Mouse (Mus musculus) layer of hippocampus, adult 18-20 months (tissue): ENCODE results near the gene Tmem184b. TPM values are rescaled to one million over a fixed set of nuclear protein-coding genes. Genes with fewer than 3 reads are reported as not detected.
A peak's percentile ranks its signal among the peaks of the same experiment; 100 is the strongest.

Experiments
- DNase-seq, 2 experiments: peaks; one replicate each; pipeline ENCODE4 v3.0.0; 2022; ENCODE audit warnings: low spot score in 2 of 2
- long read RNA-seq: library from polyadenylated mRNA; stranded (forward); transcript quantifications from one replicate; pipeline ENCODE4 v2.0.0, GENCODE M21; 2021
- total RNA-seq, 2 experiments: library from RNA; stranded (reverse); gene quantifications; 2 replicates each; pipeline ENCODE4 v1.2.3; 2021

Gene Tmem184b
- total RNA-seq = 10 to 100 TPM; 55.0 to 57.9 TPM
- long read RNA-seq, transcript Tmem184b-204 (10 exons, 3,315 nt) = major isoform, 47 of 114 reads
- long read RNA-seq, transcript Tmem184b-201 (9 exons, 3,627 nt) = minor isoform, 24 of 114 reads
- long read RNA-seq, partial matches to known transcripts = 29 of 114 reads
- long read RNA-seq, other reads (novel, unspliced or antisense) = 14 of 114 reads

DNA sequence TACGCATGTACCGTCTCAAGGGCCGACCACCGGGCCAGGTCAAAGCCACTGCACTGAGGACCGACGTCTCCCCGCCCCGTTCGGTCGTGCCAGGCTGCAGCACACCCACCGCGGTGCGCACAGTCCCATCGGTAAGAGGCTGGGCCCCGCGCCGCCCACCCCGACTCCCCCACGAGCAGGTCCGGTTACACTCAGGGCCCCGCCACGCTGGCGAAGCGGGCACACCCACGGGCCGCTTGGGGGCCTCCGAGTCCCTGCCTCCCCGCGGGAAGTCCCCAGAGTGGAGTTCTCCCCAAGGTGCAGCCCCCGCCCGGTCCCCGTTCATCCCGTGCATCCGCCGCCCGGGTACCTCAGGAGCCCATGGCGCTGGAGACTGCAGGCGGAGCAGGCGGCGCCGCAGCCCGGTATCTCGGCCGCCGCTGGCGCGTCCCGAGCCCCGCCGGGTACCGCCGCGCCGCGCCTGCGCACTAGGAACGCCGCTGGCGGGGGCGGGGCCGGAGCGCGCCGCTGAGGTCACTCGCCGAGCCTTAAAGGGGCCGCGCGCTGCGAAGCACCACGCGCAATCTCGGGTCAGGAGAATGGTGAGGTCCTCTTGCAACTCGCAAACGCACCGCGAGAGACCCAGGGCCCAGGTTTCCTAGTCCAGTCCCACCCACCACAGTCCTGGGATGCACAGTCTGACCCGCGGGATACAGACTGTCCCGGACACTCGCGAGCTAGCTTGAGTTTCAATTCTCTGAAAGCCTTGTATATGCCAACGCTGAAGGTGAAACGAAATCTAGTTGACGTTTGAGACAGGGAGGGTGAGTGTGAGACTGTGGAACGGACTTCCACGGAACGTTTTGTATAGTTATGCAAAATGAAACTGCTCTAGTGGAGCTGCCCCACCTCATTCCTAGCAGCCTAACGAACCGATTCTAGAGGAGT is at the start of gene Tmem184b:
Tmem184b (minus strand) TSS at position 734 of the 927 bp plus-strand sequence.
- peak; percentile 81 to 92 for DNase-seq

DNA sequence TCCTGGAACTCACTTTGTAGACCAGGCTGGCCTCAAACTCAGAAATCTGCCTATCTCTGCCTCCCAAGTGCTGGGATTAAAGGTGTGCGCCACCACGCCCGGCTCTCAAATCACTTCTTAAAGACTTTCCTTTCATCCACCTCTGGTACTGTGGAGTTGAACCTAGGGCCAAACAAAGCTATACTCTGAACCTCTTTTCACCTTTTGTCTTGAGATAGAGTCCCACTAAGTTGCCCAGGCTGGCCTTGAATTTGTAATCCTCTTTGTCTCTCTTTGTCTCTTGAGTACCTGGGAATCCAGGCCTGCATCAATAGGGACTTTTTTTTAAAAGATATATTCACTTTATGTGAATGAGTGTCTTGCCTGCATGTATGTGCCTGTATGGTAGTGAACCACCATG is 44.7 kb upstream of the Tmem184b start:
- DNase-seq = no peak

DNA sequence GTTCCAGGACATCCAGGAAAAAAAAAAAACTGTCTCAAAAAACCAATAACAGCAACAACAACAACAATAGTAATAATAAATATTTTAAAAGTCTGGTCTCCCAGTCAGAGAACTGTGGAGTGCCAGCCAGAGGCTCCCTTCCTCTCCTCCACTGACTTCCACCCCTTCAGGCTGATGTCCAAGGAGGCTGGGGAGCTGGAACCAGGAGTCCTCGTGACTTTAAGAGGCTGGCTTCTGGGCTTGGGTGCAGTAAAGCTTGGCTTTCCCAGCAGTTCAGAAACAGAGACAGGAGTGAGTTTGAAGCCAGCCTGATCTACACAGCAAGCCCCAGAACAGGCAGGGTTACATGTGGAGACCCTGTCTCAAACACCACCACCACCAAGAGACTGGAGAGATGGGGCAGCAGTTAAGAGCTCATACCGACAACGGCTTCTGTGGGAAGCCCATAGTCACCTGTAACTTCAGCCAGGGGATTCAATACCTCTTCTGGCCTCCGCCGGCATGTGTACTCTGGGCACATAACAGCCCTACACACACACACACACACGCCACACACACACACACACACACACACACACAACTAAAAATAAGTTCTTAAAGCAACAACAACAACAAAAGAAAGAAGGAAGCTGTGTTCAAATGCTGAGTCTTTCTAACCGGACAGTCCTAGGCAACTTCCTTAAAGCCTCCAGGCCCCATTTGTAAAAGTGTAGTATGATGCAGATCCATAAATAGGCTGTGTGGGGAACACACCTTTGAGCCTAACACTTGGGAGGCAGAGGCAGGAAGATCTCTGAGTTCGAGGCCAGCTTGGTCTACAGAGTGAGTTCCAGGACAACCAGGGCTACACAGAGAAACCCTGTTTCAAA is 42.7 kb upstream of the Tmem184b start:
- no peak for DNase-seq

DNA sequence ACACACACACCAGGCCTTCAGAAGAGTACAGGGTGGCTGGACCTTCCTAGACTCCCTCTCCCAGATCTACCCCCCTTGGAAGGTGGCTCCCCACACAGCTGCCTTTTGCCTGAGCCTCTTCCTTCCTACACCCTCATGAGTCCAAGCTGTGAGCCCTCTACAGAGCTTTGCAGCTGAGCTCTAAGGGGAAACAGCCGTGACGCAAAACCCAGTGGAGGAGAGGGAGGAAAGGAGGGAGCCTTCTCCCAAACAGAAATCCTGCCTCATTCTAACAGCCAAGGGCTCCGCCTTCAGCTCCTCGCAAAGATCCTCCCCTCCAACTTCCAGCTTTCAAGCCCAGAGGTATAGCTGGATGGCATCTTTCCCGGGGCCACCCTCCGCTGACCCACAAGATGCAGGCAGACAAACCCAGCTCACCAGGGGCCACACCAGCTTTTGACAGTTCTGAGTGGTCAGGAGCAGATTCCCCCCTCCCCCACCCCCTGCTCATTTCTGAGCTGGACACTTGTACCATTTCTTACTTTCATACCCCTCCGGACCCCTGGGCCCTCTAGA is 40.6 kb upstream of the Tmem184b start:
- DNase-seq = no peak

DNA sequence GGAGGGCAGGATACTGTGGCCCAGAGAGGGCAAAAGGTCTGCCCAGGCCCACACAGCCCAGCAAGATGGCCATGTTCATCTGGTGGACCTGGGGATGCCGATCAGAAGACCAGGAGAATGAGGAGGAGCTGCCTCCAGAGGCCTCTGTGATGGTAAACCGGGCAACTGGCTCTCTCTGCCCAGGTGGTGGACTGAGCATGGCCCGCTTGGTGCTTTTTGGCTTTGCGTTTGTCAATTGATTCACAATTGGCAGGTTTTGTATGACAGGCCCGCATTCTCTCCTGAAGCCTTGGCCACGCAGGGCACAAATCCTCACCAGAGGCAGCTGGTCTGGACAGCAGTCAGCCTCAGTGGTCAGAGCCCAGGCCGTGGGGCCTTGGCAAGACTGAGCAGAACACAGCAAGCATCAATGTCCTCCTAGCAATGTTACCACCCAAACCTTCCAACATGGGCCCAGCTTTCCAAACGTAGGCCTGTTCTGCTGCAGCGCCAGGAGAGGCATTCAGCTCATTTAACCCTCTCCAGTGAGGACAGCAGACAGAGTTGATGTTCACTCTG is 39.7 kb upstream of the Tmem184b start:
- no peak for DNase-seq

DNA sequence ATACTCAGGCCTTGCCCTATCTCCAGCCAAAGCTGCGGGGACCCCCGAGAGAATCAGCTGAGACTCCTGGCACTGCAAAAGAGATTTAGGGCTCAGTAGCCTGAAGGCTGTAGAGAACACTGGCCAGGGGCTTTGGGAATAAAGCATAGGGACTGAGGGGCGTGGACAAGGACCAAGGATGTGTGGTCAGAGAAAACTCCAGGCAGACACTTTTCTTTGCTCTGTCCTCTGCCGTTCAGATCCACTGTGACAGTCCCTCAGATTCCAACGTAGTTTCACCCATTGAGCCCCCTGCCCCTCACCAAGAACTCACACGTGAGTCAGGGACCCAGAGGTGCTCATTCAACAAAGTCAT is 38.9 kb upstream of the Tmem184b start:
- no peak for DNase-seq

DNA sequence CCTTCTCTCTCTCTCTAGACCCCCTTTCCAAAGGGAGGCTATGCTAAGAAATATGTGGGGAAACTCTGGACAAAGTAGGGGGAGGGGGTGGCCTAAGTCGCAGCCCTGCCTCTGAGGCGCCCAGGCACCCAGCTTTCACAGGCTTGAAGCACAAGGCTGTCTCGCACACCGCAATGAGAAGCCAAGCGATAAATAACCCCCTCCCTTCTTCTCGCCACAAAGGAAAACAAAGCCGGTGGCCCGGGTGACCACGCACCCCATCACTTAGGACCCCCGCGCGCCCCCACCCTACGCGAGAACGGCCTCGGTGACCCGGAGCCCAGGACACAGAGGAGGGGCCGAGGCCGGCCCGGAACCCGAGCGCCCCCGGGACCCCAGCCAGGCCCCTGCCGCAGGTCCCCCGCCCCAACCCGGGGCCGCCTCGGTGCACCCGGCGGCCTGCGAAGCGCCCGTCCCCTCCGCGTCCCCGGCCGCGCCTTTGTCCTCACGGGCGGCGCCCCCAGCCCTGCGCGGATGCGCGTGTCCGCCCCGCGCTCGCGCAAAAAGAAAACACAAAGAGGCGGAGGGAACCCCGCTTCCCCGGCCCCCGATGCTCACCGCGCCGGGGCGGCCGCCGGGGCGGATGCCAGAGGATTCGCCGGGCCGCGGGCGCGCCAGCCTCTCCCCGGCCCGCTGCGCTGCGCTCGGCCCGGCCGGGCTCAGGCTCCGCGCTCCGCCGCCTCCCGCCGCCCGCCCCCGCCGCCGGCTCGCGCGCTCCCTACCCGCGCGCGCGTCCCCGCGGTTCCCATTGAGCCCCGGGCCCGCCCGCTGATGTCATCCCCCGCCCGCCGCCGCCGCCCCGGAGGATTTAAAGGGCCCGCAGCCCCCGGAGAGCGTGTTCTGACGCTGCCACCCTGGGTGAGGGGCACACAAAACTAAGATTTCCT is 38.2 kb upstream of the Tmem184b start:
- peak; percentile 66 to 84 for DNase-seq

DNA sequence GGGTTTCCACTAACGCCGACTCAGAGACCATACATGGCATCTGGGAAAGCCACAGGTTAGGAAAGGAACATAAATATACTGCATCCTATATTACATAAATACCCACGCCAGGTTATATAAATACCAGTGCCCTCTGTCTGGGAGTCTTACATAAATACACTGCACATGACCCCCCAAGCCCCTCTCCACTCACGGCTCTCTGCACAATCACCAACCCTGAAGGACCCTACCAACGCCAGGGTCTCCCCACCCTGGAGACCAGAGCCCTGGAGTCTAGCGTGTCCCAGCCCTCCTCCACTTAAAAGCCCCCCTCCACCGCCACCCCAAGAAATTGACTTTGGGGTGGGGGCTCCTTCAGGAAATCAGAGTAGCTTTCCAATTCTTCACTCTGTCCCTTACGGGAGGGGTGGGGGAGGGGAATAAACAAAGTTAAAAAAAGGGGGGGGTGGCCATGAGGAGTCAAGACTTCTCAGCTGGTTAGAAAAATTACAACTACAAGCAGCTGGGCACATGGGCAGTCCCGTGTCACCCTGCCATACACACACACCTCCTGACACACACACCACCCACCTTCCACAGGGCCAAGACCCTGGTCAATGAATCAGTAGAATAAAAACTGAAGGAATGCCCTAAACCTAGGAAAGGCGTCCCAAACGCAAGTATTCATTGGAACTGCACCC is 37.4 kb upstream of the Tmem184b start:
- no peak for DNase-seq

DNA sequence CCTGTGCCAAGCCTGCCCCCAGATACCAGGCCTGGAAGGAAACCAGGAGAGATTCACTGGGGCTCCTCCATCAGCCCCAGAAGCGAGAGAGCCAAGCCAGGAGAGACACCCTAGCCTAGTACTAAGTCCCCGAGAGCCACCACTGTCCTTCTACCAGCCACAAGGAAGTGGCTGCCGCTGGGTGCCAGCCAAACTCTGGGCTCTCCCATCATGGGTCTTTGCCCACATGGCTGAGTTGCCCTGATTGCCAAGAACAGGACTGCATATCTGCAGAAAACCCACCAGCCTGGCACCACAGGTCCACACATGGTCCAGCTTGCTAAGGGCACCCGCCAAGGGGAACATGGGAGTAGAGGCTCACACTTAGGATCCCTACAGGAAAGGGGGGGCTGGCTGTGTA is 36.9 kb upstream of the Tmem184b start:
- peak in 1 of 2 experiments; percentile 57 for DNase-seq

DNA sequence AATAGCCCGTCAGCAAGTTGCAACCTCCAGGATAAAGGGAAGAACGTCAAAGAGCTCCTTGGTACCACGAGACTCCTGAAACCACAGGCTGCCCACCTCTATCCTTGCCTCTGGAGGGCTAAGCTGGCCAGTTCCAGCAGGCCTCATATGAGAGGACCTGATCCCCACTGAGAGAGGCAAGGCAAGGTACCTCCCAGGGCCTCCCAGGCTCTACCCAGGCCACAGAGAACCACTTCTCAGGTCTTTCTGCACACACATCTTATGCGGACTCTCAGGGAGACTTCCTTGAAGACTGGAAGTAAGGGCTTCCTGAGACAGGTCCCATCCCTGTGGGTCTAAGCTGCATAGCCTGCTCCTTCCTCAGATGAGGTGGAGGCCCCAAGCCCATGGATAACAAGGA is 36.0 kb upstream of the Tmem184b start:
- DNase-seq = no peak

DNA sequence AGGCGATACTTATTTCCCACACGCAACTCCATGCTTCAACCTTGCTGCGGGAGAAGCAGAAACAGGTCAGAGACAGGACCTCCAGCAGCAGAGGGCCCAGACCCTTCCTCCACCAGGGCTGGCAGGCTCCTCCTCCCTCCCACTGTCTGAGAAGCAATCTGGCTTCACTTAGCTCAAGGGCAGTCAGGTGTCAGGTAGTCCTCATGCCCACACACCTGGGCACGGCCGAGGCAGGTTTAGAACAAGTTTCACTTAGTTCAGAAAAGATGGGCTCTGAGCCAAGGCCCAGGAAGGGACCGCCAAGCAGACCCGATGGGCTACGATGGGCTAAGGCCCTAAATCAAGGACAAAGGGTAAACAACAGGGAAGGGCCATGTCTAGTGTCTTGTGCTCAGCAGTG is 35.4 kb upstream of the Tmem184b start:
- DNase-seq = no peak

DNA sequence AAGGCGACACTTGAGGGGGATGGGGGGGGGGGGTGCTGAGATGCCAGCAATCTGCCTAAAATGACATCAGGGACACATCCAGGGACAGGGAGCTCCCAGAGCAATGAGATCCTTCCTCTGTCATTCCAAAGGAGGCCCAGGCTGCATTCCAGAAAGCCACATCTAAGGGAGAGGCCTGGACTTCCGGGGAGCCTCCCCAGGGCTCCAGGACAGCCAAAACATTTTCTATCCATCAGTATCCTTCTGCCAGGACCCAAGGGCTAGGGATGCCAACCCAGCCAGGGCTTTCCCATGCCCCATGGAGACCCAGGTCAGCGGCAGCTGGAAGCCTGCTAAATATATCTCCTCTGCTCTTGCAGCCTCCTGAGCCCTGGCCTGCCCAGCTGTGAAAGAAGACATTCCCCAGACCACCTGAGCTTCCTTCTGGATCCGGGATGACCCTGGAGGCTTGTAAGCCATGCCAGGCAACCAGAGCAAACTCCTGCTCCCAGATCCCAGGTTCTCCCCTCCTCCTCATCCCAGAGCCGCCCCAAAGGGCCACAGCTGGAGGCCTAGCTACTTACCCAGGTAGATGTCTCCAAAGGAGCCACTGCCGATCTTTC is 34.9 kb upstream of the Tmem184b start:
- DNase-seq = no peak

DNA sequence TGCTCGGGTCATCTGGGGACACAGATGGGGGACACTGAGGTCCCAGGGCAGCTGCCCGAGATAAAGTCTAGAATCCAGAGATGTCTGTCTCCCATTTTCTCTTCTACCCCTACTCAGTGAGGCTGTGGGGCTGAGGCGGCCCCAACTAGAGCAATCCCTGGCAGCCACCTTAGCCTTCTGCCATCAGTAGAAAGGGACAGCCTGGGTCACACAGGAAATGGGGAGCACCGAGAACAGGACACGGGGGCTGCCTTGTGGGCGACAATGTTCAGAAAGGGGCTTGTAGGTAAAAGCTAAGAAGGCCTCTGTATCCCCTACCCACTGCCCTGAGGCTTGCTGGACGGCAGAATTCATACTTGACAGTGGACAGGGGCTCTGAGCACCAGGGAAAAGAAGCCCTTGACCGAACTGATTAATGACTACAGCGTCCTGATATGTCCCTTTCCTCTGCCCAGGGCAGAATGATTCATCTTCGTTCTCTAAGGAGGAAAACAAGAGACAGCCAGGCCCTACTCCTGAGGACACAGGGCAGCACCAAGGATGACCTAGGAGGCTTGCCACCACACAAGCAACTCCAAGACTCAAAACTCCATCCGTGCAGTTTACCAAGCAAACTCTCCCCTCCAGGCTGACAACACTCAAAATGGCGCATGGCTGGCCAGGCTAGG is 34.3 kb upstream of the Tmem184b start:
- no peak for DNase-seq

DNA sequence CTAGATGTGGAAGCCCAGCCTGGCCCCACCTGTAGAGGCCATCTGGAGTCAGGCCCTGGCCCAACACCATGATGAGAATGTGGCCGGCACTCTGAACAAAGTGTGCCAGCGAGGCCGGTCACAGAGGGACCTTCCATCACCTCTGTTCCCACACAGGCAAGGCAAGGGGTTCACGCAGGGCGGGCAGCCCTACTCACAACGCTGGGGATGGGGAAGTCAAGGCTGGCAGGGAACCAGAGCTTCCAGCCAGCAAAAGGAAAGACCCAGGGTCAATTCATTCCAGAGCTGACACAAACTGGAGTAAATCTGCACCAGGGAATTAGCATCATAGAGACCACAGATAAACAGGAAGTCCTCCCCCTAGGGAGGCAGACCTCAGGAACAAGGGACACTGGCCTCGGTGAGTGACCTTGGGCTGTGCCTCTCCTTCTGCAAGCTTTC is 33.1 kb upstream of the Tmem184b start:
- no peak for DNase-seq

DNA sequence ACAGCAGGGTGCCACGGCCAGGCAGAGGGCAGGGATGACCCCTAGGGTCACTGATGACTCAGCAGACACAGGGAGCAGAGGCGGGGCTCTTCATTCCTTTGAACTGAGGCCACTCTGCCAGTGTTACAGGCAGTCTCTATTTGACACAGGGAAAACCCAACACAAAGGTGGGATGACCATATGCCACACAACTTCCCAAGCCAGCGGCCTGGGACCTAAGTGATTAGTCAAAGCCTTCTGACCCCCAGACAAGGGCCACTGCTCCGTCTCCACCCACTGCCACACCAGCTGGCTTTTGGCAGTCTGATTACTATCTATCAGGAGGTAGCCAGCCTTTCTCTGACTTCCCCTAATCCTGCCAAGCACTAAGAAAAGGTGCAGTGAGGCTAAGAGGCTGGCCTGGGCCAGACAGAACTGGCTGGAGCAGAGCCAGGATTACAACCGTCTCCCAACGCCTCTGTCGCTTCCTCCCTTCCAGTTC is 31.9 kb upstream of the Tmem184b start:
- no peak for DNase-seq

DNA sequence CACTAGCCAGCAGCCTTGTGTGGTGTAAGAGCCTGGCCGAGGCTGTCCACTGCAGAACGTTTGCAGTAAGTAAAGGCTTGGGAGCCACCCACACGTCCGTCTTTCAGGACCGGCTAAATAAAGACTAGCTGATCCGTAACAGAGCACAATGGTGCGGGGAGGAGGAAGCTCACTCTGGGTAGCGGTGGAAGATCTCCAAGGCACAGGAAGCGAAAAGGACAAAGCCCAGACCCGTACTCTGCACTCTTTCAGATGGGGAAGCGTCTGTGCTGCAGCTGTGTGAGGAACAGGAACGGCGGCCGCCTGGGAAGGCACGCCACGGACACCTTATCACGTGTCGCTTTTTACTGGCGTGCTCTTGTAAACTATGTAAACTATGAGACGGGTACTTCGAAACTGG is 29.5 kb upstream of the Tmem184b start:
- DNase-seq = peak in 1 of 2 experiments; percentile 45

DNA sequence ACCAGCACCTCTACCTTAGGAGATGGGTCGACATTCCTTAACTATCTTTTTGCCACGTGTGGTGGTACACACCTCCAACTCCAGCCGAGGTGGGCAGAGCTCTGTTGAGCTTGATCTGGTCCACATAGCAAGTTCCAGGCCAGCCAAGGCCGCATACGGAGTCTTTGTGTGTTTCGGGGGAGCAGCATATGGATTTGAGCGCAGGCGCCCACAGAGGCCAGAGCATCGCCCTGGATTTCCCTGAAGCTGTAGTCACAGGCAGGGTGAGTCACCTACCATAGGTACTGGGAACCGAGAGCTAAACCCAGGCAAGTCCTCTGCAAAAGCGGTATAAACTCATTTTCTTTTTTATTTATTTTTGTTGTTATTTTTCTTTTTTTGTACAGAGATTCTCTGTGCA is 29.0 kb upstream of the Tmem184b start:
- no peak for DNase-seq

DNA sequence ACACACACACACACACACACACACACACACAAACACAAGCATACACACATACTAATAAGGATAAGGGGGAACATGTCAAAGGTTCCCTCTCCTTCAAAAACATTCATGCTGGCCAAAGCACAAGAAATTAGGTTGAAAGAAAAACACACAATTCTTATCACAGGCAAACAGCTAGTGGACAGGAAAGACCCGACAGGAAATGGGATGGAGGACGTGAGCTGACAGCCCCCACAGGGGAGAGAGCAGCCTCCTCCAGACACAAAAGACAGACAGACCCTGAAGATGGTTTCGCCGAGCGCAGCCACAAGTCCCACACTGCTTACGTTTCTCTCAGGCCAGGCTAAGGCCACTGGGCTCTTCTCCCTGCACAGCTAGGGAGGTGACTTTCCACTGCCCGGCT is 28.6 kb upstream of the Tmem184b start:
- no peak for DNase-seq
